Mouse (Mus musculus): ENCODE measurements around the gene Ptprd.

DNA sequence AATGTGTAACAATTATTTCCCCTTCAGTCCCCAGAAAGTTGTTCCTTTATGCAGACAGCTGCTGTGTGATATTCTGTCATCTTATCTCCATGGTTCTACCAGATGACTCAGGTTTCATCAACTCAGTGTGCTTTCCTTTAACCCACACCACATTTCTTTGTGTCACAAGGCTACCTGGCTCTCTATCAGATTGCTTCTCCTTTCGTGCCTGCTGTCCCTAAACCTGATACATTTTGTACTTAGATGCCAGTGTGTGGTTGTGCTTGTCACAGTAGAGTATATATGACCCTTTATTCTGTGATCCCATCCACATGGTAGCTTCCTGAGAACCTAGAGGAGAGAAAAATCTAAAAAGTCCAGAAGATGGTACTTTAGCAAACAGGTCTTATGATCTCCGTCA is 1445.3 kb downstream of the Ptprd start:
- no peak for TF ChIP-seq FLI1 (IDR thresholded peaks at IDR 0.05; ENCODE audit: low read length)
- TF ChIP-seq GATA1 (IDR thresholded peaks at IDR 0.05; ENCODE audit: borderline replicate concordance, low read length) = no peak
